Mouse (Mus musculus) adrenal gland, postnatal 14 days (tissue): ENCODE results near the gene Pmel. TPM values are rescaled to one million over a fixed set of nuclear protein-coding genes. Genes with fewer than 3 reads are reported as not detected.

Experiments
- DNase-seq: peaks from one replicate; pipeline ENCODE4 v3.0.0; 2021; ENCODE audit warnings: mixed read lengths
- long read RNA-seq, 2 experiments: library from polyadenylated mRNA; stranded (forward); transcript quantifications; one replicate each; pipeline ENCODE4 v2.0.0; 2021
- total RNA-seq: library from RNA; stranded (reverse); gene quantifications from 2 replicates; pipeline ENCODE4 v1.2.3, GENCODE M21; 2021

The Pmel gene
- total RNA-seq, result 1.5 and 2.3 TPM in 2 replicates
- long read RNA-seq, experiment 1, partial matches to known transcripts, result 0 of 2 reads
- long read RNA-seq, experiment 1, other reads (novel, unspliced or antisense), result 2 of 2 reads
- long read RNA-seq, experiment 2, partial matches to known transcripts, result 0 of 4 reads
- long read RNA-seq, experiment 2, other reads (novel, unspliced or antisense), result 4 of 4 reads

DNA sequence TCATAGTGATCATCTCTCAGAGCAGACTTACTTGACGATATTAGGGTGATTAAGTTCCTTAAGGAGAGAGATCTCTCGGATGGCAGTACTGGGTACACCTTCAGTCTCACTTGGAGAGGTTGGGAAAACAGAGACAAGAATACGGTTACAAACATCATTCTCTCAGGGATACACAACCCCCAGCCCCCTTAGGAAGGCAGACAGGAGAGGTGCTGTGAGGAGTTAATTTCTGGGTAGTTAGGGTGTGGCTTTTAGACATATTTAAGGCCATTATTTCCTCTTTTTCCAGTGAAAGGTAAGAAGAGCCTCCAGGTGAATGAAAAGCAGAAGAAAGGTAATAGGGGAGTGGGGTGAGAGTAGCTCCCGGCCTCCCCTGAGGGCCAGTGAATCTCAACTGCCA, at the start of gene Pmel:
Gene Pmel (plus strand): TSS at position 301 of the 400 bp plus-strand sequence.
- no peak for DNase-seq

DNA sequence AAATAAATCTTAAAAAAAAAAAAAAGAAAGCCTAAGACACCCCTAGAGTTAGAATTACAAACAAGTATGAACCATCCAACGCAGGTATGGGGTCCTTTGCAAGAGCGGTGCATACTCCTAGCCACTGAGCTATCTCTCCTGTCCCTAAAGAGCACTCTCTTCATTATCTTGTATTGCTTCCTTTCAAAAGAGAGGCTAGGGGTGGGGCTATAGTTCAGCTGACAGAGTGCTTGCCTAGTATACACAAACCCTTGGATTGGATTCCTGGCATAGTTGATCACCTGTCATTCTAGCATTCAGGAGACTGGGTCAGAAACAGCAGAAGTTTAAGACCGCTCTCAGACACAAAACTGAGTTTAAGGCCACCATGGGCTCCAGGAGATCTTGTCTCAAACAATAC, 48.7 kb upstream of the Pmel start:
- DNase-seq, result no peak

GRCm38 (mm10) chr10:128656731-128657130, 47.3 kb upstream of the Pmel start:
- no peak for DNase-seq

GRCm38 (mm10) chr10:128657844-128658243, 46.2 kb upstream of the Pmel start:
- no peak for DNase-seq

DNA sequence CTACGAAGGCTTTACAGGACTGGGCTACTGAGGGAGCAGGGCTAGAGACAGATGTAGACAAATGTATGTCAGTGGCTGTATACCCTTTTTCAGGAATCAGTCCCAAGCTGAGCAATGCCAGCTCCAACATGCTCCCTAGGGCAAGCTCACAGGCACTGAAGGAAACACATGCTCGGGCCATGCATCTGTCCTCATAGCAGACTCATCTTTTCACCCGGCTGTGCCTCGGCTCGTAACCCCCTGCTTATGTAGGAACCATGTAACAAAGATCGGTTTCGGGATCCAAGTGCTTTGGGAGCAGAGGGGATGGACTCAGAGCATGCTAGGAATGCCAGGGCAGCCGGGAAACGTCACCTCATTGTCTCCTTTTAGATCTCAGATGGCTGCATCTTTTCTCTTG, 44.5 kb upstream of the Pmel start:
- no peak for DNase-seq

DNA sequence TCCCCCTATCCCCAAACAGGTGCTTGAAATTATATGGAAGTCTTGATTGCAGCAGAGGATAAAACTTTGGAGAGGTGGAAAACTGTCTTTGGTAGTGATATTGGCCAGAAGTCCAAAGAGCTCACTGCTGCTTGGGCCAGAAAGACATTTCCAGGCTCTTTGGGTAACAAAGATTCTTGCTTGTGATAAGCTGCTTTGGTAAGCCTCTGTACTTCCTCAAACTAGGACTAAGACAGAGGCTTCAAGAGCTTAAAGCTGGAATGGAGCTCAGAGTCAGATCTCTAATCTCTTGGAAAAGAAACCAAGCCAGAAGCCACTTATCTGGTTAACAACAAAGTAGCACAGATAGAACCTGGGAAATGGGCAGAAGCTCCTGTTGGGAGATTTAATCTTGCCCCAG, 41.5 kb upstream of the Pmel start:
- DNase-seq, result no peak

DNA sequence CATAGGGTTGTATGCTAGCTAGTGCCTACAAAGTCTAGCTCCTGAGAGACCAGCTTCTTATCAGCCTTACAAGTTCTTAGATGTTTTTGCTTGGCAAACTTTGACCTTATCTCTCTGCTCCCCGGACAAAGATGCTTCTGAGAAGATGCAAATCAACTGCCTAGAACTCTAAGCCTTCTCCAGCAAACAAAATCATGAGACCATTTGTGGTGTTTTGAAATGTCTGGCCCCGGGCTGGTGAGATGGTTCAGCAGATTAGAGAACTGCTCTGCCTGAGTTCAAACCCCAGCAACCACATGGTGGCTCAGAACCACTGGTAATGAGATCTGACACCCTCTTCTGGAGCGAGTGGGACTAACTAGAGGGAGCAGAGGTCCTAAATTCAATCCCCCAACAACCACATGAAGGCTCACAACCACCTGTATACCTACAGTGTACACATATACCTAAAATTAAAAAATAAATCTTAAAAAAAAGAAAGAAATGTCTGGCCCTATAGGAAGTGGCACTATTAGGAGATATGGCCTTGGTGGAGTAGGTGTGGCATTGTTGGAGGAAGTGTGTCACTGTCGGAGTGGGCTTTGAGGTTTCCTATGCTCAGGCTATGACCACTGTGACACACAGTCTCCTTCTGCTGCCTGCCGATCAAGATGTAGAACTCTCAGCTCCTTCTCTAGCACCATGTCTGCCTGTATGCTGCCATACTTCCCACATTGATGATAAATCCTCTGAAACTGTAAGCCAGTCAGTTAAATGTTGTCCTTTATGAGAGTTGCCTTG, 40.4 kb upstream of the Pmel start:
- no peak for DNase-seq

GRCm38 (mm10) chr10:128664808-128665207, 39.2 kb upstream of the Pmel start:
- no peak for DNase-seq

DNA sequence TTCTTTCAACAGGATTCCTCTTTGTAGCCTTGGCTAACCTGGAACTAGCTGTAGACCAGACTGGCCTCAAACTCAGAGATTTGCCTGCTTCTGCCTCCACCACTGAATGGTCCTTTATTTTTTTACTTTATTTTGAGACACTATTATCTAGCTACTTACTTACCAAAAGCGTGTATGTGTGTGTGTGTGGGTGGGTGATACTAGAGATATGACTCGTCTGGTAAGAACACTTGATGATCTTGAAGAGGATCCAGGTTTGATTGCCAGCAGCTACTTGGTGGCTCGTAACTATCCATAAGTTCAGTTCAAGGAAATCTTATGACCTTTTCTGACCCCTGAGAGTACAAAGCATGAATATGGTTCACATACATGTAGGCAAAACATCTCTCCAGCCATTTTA, 38.7 kb upstream of the Pmel start:
- DNase-seq, result no peak

- DNase-seq, result no peak
Measured at GRCm38 (mm10) chr10:128665806-128666205, 38.2 kb upstream of the Pmel start.

GRCm38 (mm10) chr10:128668790-128669672, 35.0 kb upstream of the Pmel start:
- DNase-seq, result peak; percentile 77

GRCm38 (mm10) chr10:128671148-128671547, 32.8 kb upstream of the Pmel start:
- no peak for DNase-seq

DNA sequence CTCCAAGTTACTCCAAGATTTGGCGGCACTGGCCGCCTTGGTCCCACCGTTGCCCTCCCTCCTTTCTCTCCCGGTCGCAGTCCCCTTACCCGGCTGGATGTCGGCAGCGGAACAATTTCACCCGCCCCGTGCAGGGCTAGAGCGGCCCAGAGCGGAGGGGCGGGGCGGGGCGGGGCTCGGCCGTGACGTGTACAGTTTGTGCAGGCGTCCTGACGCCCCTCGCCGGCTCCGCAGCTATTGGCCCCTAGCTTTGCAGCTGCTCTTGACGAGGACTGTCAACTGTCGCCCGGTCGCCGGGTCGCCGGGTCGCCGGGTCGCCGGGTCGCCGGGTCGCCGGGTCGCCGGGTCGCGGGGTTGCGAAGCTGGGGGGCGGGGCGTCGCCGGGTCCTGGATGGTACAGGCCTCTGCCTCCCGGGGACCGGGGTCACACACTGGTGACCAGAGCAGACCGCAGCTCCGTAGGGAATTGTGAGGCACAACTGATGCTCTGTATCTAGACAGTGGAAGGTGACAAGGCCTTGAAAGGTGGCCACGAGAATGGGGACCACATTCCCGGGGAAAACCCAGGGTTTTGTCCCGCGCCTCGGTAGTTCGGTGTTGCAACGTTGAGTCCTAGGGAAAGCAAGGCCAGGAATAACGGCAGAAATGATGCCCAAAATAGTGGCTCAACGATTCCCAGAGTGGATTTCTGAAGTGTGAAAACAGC, 30.1 kb upstream of the Pmel start, which contains the start of gene Suox:
Gene Suox (minus strand): TSS at position 311 of the 706 bp plus-strand sequence.
- peak; percentile 86 for DNase-seq

GRCm38 (mm10) chr10:128674469-128675008, 29.5 kb upstream of the Pmel start:
- peak; percentile 38 for DNase-seq

DNA sequence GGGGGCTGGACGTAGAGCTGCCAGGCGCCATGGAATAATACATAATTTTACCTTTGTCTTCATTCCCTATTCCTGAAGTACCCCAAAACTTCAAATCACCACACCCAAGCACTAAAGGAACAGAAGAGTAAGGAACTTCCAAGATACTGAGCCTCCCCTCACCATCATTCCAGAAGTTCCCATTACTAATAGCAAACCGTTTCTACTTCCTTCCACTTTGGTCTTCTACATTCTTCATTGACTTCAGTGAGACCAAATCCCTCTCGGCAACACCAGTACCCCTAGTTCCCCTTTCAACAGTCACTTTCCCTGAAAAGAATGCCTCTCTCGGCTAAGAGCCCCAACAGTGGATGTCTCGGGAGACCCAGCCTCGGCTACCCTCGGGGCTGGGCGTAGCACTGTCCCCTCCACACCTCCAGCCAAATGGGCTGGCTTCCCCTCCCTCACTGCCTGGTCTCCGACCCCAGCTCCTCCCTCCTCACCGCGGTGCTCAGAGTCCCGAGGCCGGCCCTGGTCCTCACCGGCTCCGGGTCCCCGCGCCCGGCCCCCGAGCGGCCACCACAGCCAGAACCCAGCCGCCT, 8.5 kb upstream of the Pmel start:
- no peak for DNase-seq

- DNase-seq, result peak; percentile 98
Measured at GRCm38 (mm10) chr10:128695992-128696807, 7.8 kb upstream of the Pmel start, which contains the start of gene Rab5b. Gene Rab5b (minus strand): TSS chr10:128696264.

- no peak for DNase-seq
Measured at GRCm38 (mm10) chr10:128697072-128697725, 6.8 kb upstream of the Pmel start.

- no peak for DNase-seq
Measured at GRCm38 (mm10) chr10:128699006-128699405, 5.0 kb upstream of the Pmel start.

DNA sequence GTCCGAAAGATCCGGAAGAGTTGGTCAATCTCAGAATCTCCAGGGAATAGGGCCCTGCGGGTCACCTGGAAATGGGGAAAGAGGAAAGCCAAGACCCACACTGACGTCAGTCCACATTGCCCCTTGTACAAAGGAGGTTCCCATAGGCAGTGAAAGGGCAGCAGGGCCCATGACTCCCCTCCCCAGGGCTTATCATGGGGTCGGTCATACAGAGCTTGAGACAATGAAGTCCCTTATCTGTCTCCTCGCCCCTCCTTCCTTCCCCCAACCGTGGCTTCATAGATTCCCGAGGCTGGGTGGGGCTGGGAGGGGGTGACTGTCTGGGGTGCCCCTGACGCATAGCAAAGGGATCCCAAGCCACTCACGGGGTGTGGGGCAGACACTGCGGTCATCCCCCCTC, 4.4 kb upstream of the Pmel start:
- DNase-seq, result no peak

GRCm38 (mm10) chr10:128700712-128701111, 3.3 kb upstream of the Pmel start:
- no peak for DNase-seq
